Mouse (Mus musculus): Measurements from ENCODE around the gene Kctd12.

DNA sequence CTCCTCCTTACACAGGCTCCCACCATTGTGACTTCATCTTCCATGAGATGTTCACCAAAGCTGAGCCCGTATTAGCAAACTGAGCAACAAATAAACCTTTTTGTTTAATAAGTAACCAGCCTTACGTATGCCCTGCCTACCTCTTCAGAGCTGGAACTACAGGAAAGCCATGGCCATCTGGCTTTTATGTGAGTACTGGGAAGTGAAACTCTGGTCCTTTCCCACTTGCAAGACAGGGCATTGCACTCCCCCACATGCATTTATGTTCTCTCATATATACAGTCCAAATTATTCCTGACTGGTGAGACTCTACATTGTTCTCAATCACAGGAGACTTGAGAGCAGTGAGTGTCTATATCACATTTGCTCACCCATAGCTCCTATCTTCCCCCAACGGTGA, 52.9 kb downstream of the Kctd12 start:
- TF ChIP-seq CTCF (IDR thresholded peaks at IDR 0.05; ENCODE audit: insufficient read depth, low read depth, low read length) (no peak), POLR2A (IDR thresholded peaks at IDR 0.05; ENCODE audit: insufficient read depth, low read depth, low read length) (no peak)
